Mouse (Mus musculus): ENCODE data around the gene Ap3s2. TPM values are rescaled to one million over a fixed set of nuclear protein-coding genes. Genes with fewer than 3 reads are reported as not detected.

Gene Ap3s2
- polyA plus RNA-seq, 1 experiment: 42.2 TPM

DNA sequence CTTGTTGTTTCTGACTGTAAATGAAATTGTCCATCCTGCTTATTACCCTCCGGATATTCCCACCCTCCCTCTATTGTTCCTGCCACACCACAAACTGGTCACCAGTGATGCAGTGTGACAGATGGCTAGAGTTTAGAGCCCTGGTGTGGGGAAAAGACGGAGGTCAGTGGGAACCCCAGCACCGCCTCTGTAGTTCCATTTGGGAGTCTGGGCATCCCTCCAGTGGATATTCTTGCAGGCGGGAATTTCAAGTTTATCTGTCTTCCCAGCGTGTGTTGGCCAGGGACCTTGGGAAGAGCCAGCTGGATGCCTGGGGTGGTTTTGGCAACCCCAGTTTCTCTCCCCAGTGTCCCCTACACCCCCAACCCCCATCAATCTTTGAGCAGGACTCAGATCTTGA lies 14.0 kb upstream of the Ap3s2 start:
- Histone ChIP-seq H3K4me1 (ENCODE audit: control insufficient read depth, insufficient read depth, low read length) (peaks cover 5% of the 10 kb centered on the region), H3K4me3 (ENCODE audit: insufficient read depth, low read length) (peak overlapping the region; percentile 74), H3K27ac (ENCODE audit: insufficient read depth, low read length) (no peak overlapping the region)
- TF ChIP-seq CTCF (IDR thresholded peaks at IDR 0.05; ENCODE audit: extremely low read depth, insufficient read depth, low read length) (no peak), POLR2A (IDR thresholded peaks at IDR 0.05; ENCODE audit: extremely low read depth, insufficient read depth, low read length) (no peak)

DNA sequence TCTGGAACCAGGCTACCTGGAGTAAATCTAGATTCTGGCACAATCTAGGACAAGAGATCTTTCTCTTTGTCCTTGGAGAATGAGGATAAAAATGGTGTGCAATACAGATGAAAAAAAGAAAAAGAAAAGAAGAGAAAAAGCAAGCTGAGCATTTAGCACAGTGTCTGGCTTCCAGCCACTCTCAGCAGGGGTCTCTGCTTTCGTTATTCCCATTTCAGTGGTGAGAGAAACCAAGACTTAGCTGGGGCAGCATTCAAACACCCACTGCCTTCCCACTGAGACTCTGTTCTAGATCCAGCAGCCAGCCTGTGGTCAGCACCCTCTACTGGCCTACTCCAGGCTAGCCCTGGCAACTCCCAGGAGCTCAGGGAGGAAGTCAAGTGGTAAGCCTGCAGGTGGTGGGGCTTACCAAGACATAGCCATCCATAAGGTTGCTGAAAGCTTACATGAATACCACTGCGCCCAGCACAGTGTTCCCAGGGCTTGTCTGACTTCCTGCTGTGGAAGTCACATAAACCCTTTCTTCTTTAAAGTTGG lies 8.1 kb upstream of the Ap3s2 start:
- no peaks in the 10 kb centered on the region for H3K4me1 ChIP-seq (ENCODE audit: control insufficient read depth, insufficient read depth, low read length)
- H3K4me3 ChIP-seq (ENCODE audit: insufficient read depth, low read length): no peak overlapping the region
- H3K27ac ChIP-seq (ENCODE audit: insufficient read depth, low read length): no peak overlapping the region
- TF ChIP-seq POLR2A (IDR thresholded peaks at IDR 0.05; ENCODE audit: extremely low read depth, insufficient read depth, low read length) (no peak), CTCF (IDR thresholded peaks at IDR 0.05; ENCODE audit: extremely low read depth, insufficient read depth, low read length) (no peak)

- no peak overlapping the region for H3K4me3 ChIP-seq (ENCODE audit: insufficient read depth, low read length)
- H3K4me1 ChIP-seq (ENCODE audit: control insufficient read depth, insufficient read depth, low read length): no peaks in the 10 kb centered on the region
- TF ChIP-seq POLR2A (IDR thresholded peaks at IDR 0.05; ENCODE audit: extremely low read depth, insufficient read depth, low read length) (no peak), CTCF (IDR thresholded peaks at IDR 0.05; ENCODE audit: extremely low read depth, insufficient read depth, low read length) (peak; percentile 55)
- no peak overlapping the region for H3K27ac ChIP-seq (ENCODE audit: insufficient read depth, low read length)
These were observed 5.9 kb downstream of the Ap3s2 start for GRCm38 (mm10) chr7:79914556-79914955.

GRCm38 (mm10) chr7:79907356-79907755 lies 13.1 kb downstream of the Ap3s2 start:
- no peaks in the 10 kb centered on the region for H3K4me1 ChIP-seq (ENCODE audit: control insufficient read depth, insufficient read depth, low read length)
- H3K27ac ChIP-seq (ENCODE audit: insufficient read depth, low read length): no peak overlapping the region
- H3K4me3 ChIP-seq (ENCODE audit: insufficient read depth, low read length): no peak overlapping the region
- TF ChIP-seq CTCF (IDR thresholded peaks at IDR 0.05; ENCODE audit: extremely low read depth, insufficient read depth, low read length) (no peak), POLR2A (IDR thresholded peaks at IDR 0.05; ENCODE audit: extremely low read depth, insufficient read depth, low read length) (no peak)

- Histone ChIP-seq H3K4me3 (ENCODE audit: insufficient read depth, low read length) (no peak overlapping the region), H3K4me1 (ENCODE audit: control insufficient read depth, insufficient read depth, low read length) (no peaks in the 10 kb centered on the region), H3K27ac (ENCODE audit: insufficient read depth, low read length) (no peak overlapping the region)
- TF ChIP-seq POLR2A (IDR thresholded peaks at IDR 0.05; ENCODE audit: extremely low read depth, insufficient read depth, low read length) (no peak), CTCF (IDR thresholded peaks at IDR 0.05; ENCODE audit: extremely low read depth, insufficient read depth, low read length) (no peak)
These were observed 13.5 kb downstream of the Ap3s2 start for GRCm38 (mm10) chr7:79906914-79907313.

DNA sequence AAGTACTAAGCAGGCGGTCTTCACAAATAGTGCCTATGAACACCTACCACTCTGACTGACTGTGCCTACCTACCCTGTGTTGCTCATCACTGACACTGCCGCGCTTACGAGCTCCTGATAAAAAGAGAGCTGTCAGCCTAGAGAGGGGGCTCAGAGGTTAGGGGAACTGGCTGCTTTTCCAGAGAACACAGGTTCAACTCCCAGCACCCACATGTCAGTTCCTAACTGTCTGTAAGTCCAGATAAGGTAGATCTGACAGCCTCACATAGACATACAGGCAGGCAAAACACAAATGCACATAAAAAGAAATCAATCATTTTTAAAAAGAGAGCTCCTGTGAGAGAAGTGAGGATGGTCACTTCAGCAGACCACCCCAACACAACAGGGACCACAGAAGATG lies 15.3 kb downstream of the Ap3s2 start:
- H3K4me3 ChIP-seq (ENCODE audit: insufficient read depth, low read length): no peak overlapping the region
- no peak for TF ChIP-seq POLR2A (IDR thresholded peaks at IDR 0.05; ENCODE audit: extremely low read depth, insufficient read depth, low read length)
- no peak for TF ChIP-seq CTCF (IDR thresholded peaks at IDR 0.05; ENCODE audit: extremely low read depth, insufficient read depth, low read length)
- no peak overlapping the region for H3K27ac ChIP-seq (ENCODE audit: insufficient read depth, low read length)
- H3K4me1 ChIP-seq (ENCODE audit: control insufficient read depth, insufficient read depth, low read length): no peaks in the 10 kb centered on the region

DNA sequence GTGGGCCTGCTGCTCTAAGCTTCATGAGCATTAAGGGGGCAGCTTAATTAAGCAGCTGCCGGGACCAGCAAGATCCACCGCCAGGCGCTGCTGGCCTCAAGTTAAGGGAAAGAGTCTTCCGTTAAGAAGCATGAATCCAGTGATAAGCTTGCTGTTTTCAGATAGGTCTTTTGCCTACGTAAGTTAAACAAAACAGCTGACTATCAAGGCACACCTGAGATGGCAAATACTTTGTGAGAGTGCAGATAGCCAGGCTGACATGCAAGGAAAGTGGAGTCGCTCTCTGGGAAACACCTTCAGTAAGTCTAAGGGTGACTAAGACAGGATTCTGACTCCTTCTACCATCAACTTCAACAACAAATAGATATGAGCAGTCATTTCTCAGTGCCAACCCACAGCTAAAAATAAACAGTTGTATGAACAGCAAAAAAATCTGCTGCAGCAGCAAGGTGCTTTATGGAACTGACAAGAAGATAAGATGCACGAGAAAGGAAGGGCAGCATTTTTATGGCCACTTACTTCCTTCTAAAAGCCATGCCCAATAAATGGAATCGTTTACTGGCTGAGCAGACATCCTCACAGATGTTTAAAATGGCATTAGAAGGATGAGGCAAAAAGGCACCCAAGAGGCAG lies 17.2 kb downstream of the Ap3s2 start:
- H3K4me1 ChIP-seq (ENCODE audit: control insufficient read depth, insufficient read depth, low read length): no peaks in the 10 kb centered on the region
- H3K27ac ChIP-seq (ENCODE audit: insufficient read depth, low read length): no peak overlapping the region
- TF ChIP-seq POLR2A (IDR thresholded peaks at IDR 0.05; ENCODE audit: extremely low read depth, insufficient read depth, low read length) (no peak), CTCF (IDR thresholded peaks at IDR 0.05; ENCODE audit: extremely low read depth, insufficient read depth, low read length) (no peak)
- H3K4me3 ChIP-seq (ENCODE audit: insufficient read depth, low read length): no peak overlapping the region

DNA sequence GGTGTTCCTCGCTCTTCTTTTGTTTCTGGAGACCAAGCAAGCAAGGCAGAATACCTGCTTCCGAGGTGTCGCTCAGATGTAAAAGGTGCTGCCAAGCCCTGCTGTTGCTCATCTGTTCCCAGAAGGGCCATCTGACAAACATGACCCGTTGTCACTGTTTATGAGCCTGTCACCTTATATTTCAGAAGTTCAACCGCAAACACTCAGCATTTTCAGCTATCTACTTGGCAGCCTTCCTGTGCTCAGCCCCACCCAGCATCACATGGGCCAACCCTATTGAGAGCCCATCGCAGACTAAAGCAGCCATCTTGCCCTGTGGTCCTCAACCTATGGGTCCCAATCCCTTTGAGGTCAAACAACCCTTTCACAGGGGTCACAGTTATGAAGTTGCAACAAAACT lies 19.7 kb downstream of the Ap3s2 start:
- Histone ChIP-seq H3K4me1 (ENCODE audit: control insufficient read depth, insufficient read depth, low read length) (no peaks in the 10 kb centered on the region), H3K4me3 (ENCODE audit: insufficient read depth, low read length) (no peak overlapping the region), H3K27ac (ENCODE audit: insufficient read depth, low read length) (no peak overlapping the region)
- TF ChIP-seq CTCF (IDR thresholded peaks at IDR 0.05; ENCODE audit: extremely low read depth, insufficient read depth, low read length): no peak
- TF ChIP-seq POLR2A (IDR thresholded peaks at IDR 0.05; ENCODE audit: extremely low read depth, insufficient read depth, low read length): no peak

GRCm38 (mm10) chr7:79895225-79895624 lies 25.2 kb downstream of the Ap3s2 start:
- no peaks in the 10 kb centered on the region for H3K4me1 ChIP-seq (ENCODE audit: control insufficient read depth, insufficient read depth, low read length)
- no peak overlapping the region for H3K27ac ChIP-seq (ENCODE audit: insufficient read depth, low read length)
- no peak for TF ChIP-seq POLR2A (IDR thresholded peaks at IDR 0.05; ENCODE audit: extremely low read depth, insufficient read depth, low read length)
- TF ChIP-seq CTCF (IDR thresholded peaks at IDR 0.05; ENCODE audit: extremely low read depth, insufficient read depth, low read length): no peak
- H3K4me3 ChIP-seq (ENCODE audit: insufficient read depth, low read length): no peak overlapping the region

- no peak overlapping the region for H3K4me3 ChIP-seq (ENCODE audit: insufficient read depth, low read length)
- H3K27ac ChIP-seq (ENCODE audit: insufficient read depth, low read length): no peak overlapping the region
- TF ChIP-seq POLR2A (IDR thresholded peaks at IDR 0.05; ENCODE audit: extremely low read depth, insufficient read depth, low read length) (no peak), CTCF (IDR thresholded peaks at IDR 0.05; ENCODE audit: extremely low read depth, insufficient read depth, low read length) (no peak)
- no peaks in the 10 kb centered on the region for H3K4me1 ChIP-seq (ENCODE audit: control insufficient read depth, insufficient read depth, low read length)
These were observed 25.7 kb downstream of the Ap3s2 start for GRCm38 (mm10) chr7:79894790-79895189.
